Mouse (Mus musculus) ES-E14 (cell line): ENCODE measurements around the gene Parvb. TPM values are rescaled to one million over a fixed set of nuclear protein-coding genes. Genes with fewer than 3 reads are reported as not detected.

ENCODE experiments used
- DNase-seq: peaks from one replicate; pipeline ENCODE4 v3.0.0-alpha.2; 2013; ENCODE audit warnings: low read depth, low spot score
- H3K27ac ChIP-seq: 2 replicates; pipeline ENCODE4 v1.5.1; 2012; ENCODE audit warnings: low read depth, mild to moderate bottlenecking, low read length, moderate library complexity, mixed read lengths; ENCODE audit not compliant: poor library complexity, insufficient read depth, severe bottlenecking
- H3K36me3 ChIP-seq: 2 replicates; pipeline ENCODE4 v1.6.1; 2012; ENCODE audit warnings: mild to moderate bottlenecking, low read length, moderate library complexity, mixed read lengths; ENCODE audit not compliant: control insufficient read depth, poor library complexity, insufficient read depth, severe bottlenecking
- H3K4me1 ChIP-seq, 2 experiments: fragments of 150-350 bp in 1 of 2; sonication (generic) in 1 of 2; 2 replicates each; pipeline ENCODE4 v1.6.1; 2012; ENCODE audit warnings: low read length in 2 of 2, mild to moderate bottlenecking in 1 of 2, mixed read lengths in 1 of 2; ENCODE audit not compliant: control insufficient read depth in 2 of 2, insufficient read depth in 2 of 2, poor library complexity in 1 of 2
- H3K4me3 ChIP-seq, 2 experiments: fragments of 150-350 bp in 1 of 2; sonication (generic) in 1 of 2; 2 replicates each; pipeline ENCODE4 v1.5.1; 2012; ENCODE audit warnings: low read length in 2 of 2, low read depth in 1 of 2, mild to moderate bottlenecking in 1 of 2, mixed read lengths in 1 of 2; ENCODE audit not compliant: insufficient read depth in 1 of 2, poor library complexity in 1 of 2, severe bottlenecking in 1 of 2
- H3K9ac ChIP-seq: 2 replicates; pipeline ENCODE4 v1.6.1; 2012; ENCODE audit warnings: low read depth, mild to moderate bottlenecking, low read length, mixed read lengths; ENCODE audit not compliant: poor library complexity, insufficient read depth, severe bottlenecking
- H3K9me3 ChIP-seq: fragments of 150-350 bp; sonication (generic); 2 replicates; pipeline ENCODE4 v1.6.1; 2012; ENCODE audit warnings: low read depth, mild to moderate bottlenecking, low read length; ENCODE audit not compliant: control insufficient read depth, insufficient read depth
- CHD2 ChIP-seq: IDR thresholded peaks from 2 replicates; pipeline ENCODE4 v1.6.1; 2014; ENCODE audit warnings: mild to moderate bottlenecking, low read depth, low read length, inconsistent platforms
- HCFC1 ChIP-seq: IDR thresholded peaks from 2 replicates; pipeline ENCODE4 v1.6.1; 2012; ENCODE audit warnings: low read length, inconsistent platforms, borderline replicate concordance; ENCODE audit not compliant: insufficient read depth
- MAFK ChIP-seq: IDR thresholded peaks from 2 replicates; pipeline ENCODE4 v1.6.1; 2014; ENCODE audit warnings: mild to moderate bottlenecking, low read depth, low read length, inconsistent platforms; ENCODE audit not compliant: insufficient read depth
- ZC3H11A ChIP-seq: IDR thresholded peaks from 2 replicates; pipeline ENCODE4 v1.6.1; 2012; ENCODE audit warnings: low read depth, mild to moderate bottlenecking, inconsistent platforms, low read length, borderline replicate concordance
- ZNF384 ChIP-seq: IDR thresholded peaks from 2 replicates; pipeline ENCODE4 v1.6.1; 2012; ENCODE audit warnings: low read depth, low read length, inconsistent platforms
- in situ Hi-C, 2 experiments: fragments of 600-800 bp; cut with MboI; formaldehyde crosslinking; loops; one replicate each; pipeline ENCODE4 v1.15.1; 2025; ENCODE audit warnings: low sequenced_read_pairs in 2 of 2, inconsistent platforms in 1 of 2; ENCODE audit not compliant: unreplicated experiment in 2 of 2
- total RNA-seq: library from RNA; depleted of rRNA; stranded (reverse); fragments of 300-350 nt; gene quantifications from 2 replicates; pipeline ENCODE4 v1.2.3, GENCODE M21; 2012

Gene Parvb
- total RNA-seq, 1 experiment, result 10.8 TPM

DNA sequence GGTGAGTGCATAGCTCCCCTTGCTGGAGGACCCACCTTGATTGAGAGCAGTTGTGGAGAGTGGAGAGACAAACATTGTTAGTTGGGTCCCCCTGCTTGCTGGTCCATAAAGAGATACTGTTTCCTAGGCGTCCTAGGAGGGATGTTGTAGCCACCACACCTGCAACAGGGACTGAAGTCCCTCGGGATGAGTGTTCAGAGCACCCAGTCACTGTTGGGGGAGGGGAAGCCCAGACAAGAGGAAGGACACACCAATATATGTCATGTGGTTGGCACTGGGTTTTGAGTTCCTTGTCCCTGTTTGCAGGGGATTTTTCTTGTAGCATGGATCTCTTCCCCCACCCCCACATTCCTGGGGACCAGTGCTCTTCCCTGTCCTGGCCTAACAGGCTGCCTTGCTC, 109.1 kb downstream of the Parvb start:
- H3K9ac ChIP-seq, result no peak overlapping the region
- H3K4me1 ChIP-seq, result 0 out of 4 replicates have a peak, but pooled peaks cover 0 to 3% of the 10 kb centered on the region in 2 experiments
- TF ChIP-seq CHD2 (no peak), ZNF384 (no peak), HCFC1 (no peak)
- no peak overlapping the region for H3K4me3 ChIP-seq
- H3K36me3 ChIP-seq, result no peaks in the 10 kb centered on the region
- in situ Hi-C loops, result no loop called here
- H3K27ac ChIP-seq, result no peak overlapping the region
- DNase-seq, result no peak
- H3K9me3 ChIP-seq, result no peaks in the 10 kb centered on the region

DNA sequence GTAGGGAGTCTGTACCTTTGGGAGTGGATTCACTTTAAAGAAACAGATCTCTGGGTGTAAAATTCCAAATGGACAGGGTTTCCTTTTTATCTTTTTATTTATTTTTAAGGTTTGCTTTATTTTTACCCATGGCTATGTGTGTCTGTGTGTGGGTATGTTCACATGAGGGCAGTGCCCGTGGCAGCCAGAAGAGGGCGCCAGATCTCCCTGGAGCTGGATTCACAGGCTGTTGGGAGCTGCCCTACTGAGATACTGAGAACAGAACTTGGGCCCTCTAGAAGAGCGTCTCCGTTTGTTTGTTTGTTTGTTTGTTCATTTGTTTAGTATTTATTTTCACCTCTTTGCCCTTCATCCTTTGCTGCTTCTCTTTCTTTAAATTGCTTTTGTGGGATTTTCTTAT, 116.9 kb downstream of the Parvb start:
- Histone ChIP-seq H3K9me3 (no peaks in the 10 kb centered on the region), H3K36me3 (no peaks in the 10 kb centered on the region), H3K9ac (no peak overlapping the region), H3K27ac (no peak overlapping the region), H3K4me3 (no peak overlapping the region), H3K4me1 (0 out of 4 replicates have a peak, but pooled peaks cover 0 to 3% of the 10 kb centered on the region in 2 experiments)
- TF ChIP-seq ZC3H11A (peak; percentile 36; the same call in 1 of the 2 replicates), CHD2 (no peak)
- in situ Hi-C loops, result no loop called here
- peak; percentile 21 for DNase-seq

DNA sequence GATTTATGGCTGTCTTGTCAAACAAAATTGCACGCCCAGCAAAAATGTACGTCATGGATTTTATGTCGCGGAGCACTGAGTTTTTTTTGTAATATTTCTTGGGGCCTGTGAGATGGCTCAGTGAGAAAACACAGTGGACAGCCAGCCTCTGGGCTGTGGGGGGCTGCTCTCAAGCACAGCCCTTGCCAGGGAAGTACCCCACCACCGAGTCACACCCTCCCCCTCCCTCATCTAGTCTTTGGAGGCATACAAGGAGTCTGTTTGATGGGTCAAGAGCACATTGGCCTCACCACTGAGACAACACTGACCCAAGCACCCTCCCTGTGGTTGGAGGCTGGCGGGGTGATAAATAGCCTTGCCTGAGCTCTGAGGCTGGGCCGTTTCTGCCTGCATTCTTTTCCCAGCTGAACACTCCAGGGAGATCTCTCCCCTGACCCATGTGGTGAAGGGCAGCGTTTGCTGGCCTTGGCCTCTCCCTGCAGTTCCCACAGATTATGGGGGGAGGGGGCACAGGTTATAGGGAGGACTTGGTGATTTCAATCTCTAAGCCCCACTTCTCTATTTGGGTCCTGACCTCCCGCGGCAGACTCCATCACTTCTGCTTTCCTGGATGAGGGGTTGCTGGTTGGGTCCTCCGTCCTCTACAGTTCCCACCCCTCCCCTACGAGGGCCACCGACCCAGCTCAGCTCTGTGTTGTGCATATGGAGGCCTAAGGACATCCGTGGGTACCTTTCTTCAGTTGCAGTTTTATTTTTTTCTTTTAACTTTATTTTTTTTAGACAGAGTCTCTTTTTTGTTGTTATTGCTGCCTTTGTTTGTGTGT, 118.3 kb downstream of the Parvb start:
- no peak for TF ChIP-seq ZC3H11A
- TF ChIP-seq CHD2, result no peak
- TF ChIP-seq ZNF384, result no peak
- no peak for TF ChIP-seq MAFK
- TF ChIP-seq HCFC1, result no peak
- Histone ChIP-seq H3K9me3 (no peaks in the 10 kb centered on the region), H3K9ac (no peak overlapping the region), H3K4me3 (no peak overlapping the region), H3K36me3 (no peaks in the 10 kb centered on the region), H3K4me1 (no peaks in the 10 kb centered on the region), H3K27ac (no peak overlapping the region)
- in situ Hi-C loops, result no loop called here
- no peak for DNase-seq

GRCm38 (mm10) chr15:84351342-84351741, 119.5 kb downstream of the Parvb start:
- H3K36me3 ChIP-seq, result no peaks in the 10 kb centered on the region
- H3K9ac ChIP-seq, result no peak overlapping the region
- H3K27ac ChIP-seq, result no peak overlapping the region
- DNase-seq, result no peak
- H3K4me3 ChIP-seq, result no peak overlapping the region
- in situ Hi-C loops, result no loop called here
- no peaks in the 10 kb centered on the region for H3K4me1 ChIP-seq
- H3K9me3 ChIP-seq, result no peaks in the 10 kb centered on the region
- TF ChIP-seq ZC3H11A, result no peak
- TF ChIP-seq ZNF384, result no peak
- TF ChIP-seq HCFC1, result no peak
- TF ChIP-seq MAFK, result no peak
- no peak for TF ChIP-seq CHD2
